Mouse (Mus musculus) midbrain, embryonic 12.5 days (tissue): ENCODE data around the gene Cux1. TPM values are rescaled to one million over a fixed set of nuclear protein-coding genes. Genes with fewer than 3 reads are reported as not detected.

ENCODE experiments used
- ATAC-seq: fragments of 200-750 bp; cut with Nextera tagmentation; 2 replicates; pipeline ENCODE4 v1.8.0; 2017; ENCODE audit warnings: low read depth, moderate TSS enrichment, moderate library complexity; ENCODE audit not compliant: low FRiP score
- H3K27ac ChIP-seq: fragments of 300-500 bp; sonication (generic); replicated peaks from 2 replicates; pipeline ENCODE4 v1.5.1; 2016; ENCODE audit warnings: mild to moderate bottlenecking
- H3K27me3 ChIP-seq: fragments of 300-500 bp; sonication (generic); 2 replicates; pipeline ENCODE4 v1.6.1; 2016; ENCODE audit warnings: mild to moderate bottlenecking
- H3K36me3 ChIP-seq: fragments of 300-500 bp; sonication (generic); 2 replicates; pipeline ENCODE4 v1.6.1; 2016
- H3K4me1 ChIP-seq: fragments of 300-500 bp; sonication (generic); 2 replicates; pipeline ENCODE4 v1.6.1; 2016
- H3K4me2 ChIP-seq: fragments of 300-500 bp; sonication (generic); replicated peaks from 2 replicates; pipeline ENCODE4 v1.6.1; 2016; ENCODE audit warnings: mild to moderate bottlenecking, moderate library complexity
- H3K4me3 ChIP-seq: fragments of 300-500 bp; sonication (generic); 2 replicates; pipeline ENCODE4 v1.5.1; 2016; ENCODE audit warnings: mild to moderate bottlenecking
- H3K9ac ChIP-seq: fragments of 300-500 bp; sonication (generic); replicated peaks from 2 replicates; pipeline ENCODE4 v1.6.1; 2016; ENCODE audit warnings: mild to moderate bottlenecking, moderate library complexity
- H3K9me3 ChIP-seq: fragments of 300-500 bp; sonication (generic); 2 replicates; pipeline ENCODE4 v1.6.1; 2016; ENCODE audit warnings: mild to moderate bottlenecking
- WGBS: fragments of 180-500 bp; shearing (Covaris S2); methylation state at CpG from one replicate; pipeline ENCODE4 v1.1.7; 2016; 5-methylcytosine and 5-hydroxymethylcytosine counted together
- polyA plus RNA-seq: library from polyadenylated mRNA; unstranded; fragments of >200 nt; fragmentation: Nextera tagmentation; extraction: Ambion mirVana; gene quantifications from 2 replicates; pipeline ENCODE4 v1.2.1, GENCODE M21; 2016

Gene Cux1
- polyA plus RNA-seq, 1 experiment from 2014 or later, result 150 TPM

- under 1% methylated on average over 32 of the region's 32 CpGs for WGBS
- H3K4me3 ChIP-seq, result peak overlapping the region; percentile 85
- peaks cover 39% of the 10 kb centered on the region for H3K4me1 ChIP-seq
- peak overlapping the region; percentile 93 for H3K9ac ChIP-seq
- peak overlapping the region; percentile 97 for H3K4me2 ChIP-seq
- H3K36me3 ChIP-seq, result no peaks in the 10 kb centered on the region
- H3K27ac ChIP-seq, result peak overlapping the region; percentile 97
- H3K27me3 ChIP-seq, result peaks cover 23% of the 10 kb centered on the region
- H3K9me3 ChIP-seq, result no peaks in the 10 kb centered on the region
- ATAC-seq, result no peak
Observed at GRCm38 (mm10) chr5:136565311-136565811, 1.9 kb downstream of the Cux1 start.

- no peak overlapping the region for H3K27ac ChIP-seq
- 45% methylated on average over 11 of the region's 11 CpGs for WGBS
- no peak for ATAC-seq
Observed at GRCm38 (mm10) chr5:136564613-136565299, 2.5 kb downstream of the Cux1 start.

GRCm38 (mm10) chr5:136563996-136564395, 3.3 kb downstream of the Cux1 start:
- peaks cover 37% of the 10 kb centered on the region for H3K4me1 ChIP-seq
- H3K4me2 ChIP-seq, result peak overlapping the region; percentile 97
- H3K4me3 ChIP-seq, result no peak overlapping the region

More at GRCm38 (mm10) chr5:136564613-136565299, 2.5 kb downstream of the Cux1 start:
- H3K9me3 ChIP-seq, result no peaks in the 10 kb centered on the region
- H3K4me3 ChIP-seq, result peak overlapping the region; percentile 85
- peak overlapping the region; percentile 97 for H3K4me2 ChIP-seq
- H3K36me3 ChIP-seq, result no peaks in the 10 kb centered on the region
- H3K27me3 ChIP-seq, result peaks cover 17% of the 10 kb centered on the region
- H3K4me1 ChIP-seq, result peaks cover 39% of the 10 kb centered on the region
- H3K9ac ChIP-seq, result peak overlapping the region; percentile 93

GRCm38 (mm10) chr5:136563104-136563503, 4.2 kb downstream of the Cux1 start:
- Histone ChIP-seq H3K27me3 (0 out of 2 replicates have a peak, but pooled peaks cover 6% of the 10 kb centered on the region), H3K4me1 (peaks cover 30% of the 10 kb centered on the region), H3K9ac (no peak overlapping the region), H3K27ac (no peak overlapping the region), H3K4me2 (no peak overlapping the region), H3K36me3 (no peaks in the 10 kb centered on the region), H3K4me3 (no peak overlapping the region), H3K9me3 (no peaks in the 10 kb centered on the region)
- WGBS, result 58% methylated on average over 4 of the region's 4 CpGs
- no peak for ATAC-seq

More at GRCm38 (mm10) chr5:136563996-136564395, 3.3 kb downstream of the Cux1 start:
- WGBS, result 56% methylated on average over 3 of the region's 3 CpGs
- Histone ChIP-seq H3K27ac (no peak overlapping the region), H3K9ac (no peak overlapping the region), H3K9me3 (no peaks in the 10 kb centered on the region), H3K27me3 (peaks cover 13% of the 10 kb centered on the region; the same call in 1 of the 2 replicates), H3K36me3 (no peaks in the 10 kb centered on the region)
- ATAC-seq, result no peak

DNA sequence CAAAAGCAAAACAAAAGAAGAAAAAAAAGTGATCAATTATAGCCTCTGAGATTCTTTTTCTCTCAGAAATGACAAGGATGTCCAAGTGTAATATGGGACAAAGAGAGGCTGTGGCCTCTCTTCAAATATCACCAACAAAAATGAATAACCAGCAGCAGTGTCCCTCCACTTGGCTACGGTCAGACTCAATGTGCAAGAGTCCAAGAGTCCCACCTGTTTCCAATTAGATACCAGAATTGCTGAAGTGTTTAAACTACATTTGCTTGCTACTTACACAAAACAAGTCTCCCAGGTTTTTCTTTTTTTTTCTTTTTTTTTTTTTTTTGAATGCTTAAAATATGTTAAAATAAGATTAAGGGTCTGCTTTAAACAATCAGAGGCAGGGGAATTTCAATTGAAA, 5.1 kb downstream of the Cux1 start:
- ATAC-seq, result no peak
- H3K4me3 ChIP-seq, result no peak overlapping the region
- 82% methylated on average over 1 of the region's 1 CpGs for WGBS
- no peaks in the 10 kb centered on the region for H3K9me3 ChIP-seq
- no peaks in the 10 kb centered on the region for H3K36me3 ChIP-seq
- H3K27me3 ChIP-seq, result no peaks in the 10 kb centered on the region
- H3K4me1 ChIP-seq, result peaks cover 25% of the 10 kb centered on the region
- H3K9ac ChIP-seq, result no peak overlapping the region
- H3K27ac ChIP-seq, result no peak overlapping the region
- H3K4me2 ChIP-seq, result no peak overlapping the region

GRCm38 (mm10) chr5:136561641-136562040, 5.6 kb downstream of the Cux1 start:
- no peak overlapping the region for H3K4me3 ChIP-seq
- H3K9me3 ChIP-seq, result no peaks in the 10 kb centered on the region
- no peak overlapping the region for H3K27ac ChIP-seq
- ATAC-seq, result no peak
- H3K9ac ChIP-seq, result no peak overlapping the region
- no peaks in the 10 kb centered on the region for H3K27me3 ChIP-seq
- H3K4me2 ChIP-seq, result no peak overlapping the region
- H3K4me1 ChIP-seq, result peaks cover 27% of the 10 kb centered on the region
- H3K36me3 ChIP-seq, result no peaks in the 10 kb centered on the region
- WGBS, result 89% methylated on average over 1 of the region's 1 CpGs

DNA sequence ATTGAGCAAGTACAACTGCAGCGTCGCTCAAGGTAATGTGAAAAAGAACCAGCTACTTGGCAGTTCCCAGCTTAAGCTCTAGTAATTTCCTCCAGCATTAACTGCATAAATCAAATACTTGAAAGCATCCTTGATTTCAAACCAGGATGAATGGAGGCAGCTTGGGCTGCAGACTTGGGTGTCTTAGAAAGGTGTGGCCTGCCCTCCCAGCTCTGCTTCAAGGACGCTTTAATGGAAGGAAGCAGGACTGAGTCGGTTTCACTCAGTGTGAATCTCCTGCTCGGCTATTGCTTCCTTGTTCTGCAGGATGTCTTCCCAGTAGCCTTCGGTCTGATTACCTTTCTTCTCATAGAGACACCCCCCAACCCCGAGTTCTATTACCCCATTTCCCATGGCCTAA, 6.6 kb downstream of the Cux1 start:
- Histone ChIP-seq H3K4me3 (no peak overlapping the region), H3K9ac (no peak overlapping the region), H3K27me3 (no peaks in the 10 kb centered on the region), H3K27ac (no peak overlapping the region), H3K4me2 (no peak overlapping the region), H3K4me1 (peaks cover 37% of the 10 kb centered on the region), H3K9me3 (no peaks in the 10 kb centered on the region), H3K36me3 (no peaks in the 10 kb centered on the region)
- WGBS, result 76% methylated on average over 7 of the region's 7 CpGs
- no peak for ATAC-seq

- H3K9me3 ChIP-seq, result no peaks in the 10 kb centered on the region
- H3K9ac ChIP-seq, result no peak overlapping the region
- H3K4me2 ChIP-seq, result no peak overlapping the region
- H3K27me3 ChIP-seq, result no peaks in the 10 kb centered on the region
- ATAC-seq, result no peak
- no peak overlapping the region for H3K4me3 ChIP-seq
- no peaks in the 10 kb centered on the region for H3K36me3 ChIP-seq
- no peak overlapping the region for H3K27ac ChIP-seq
- WGBS, result 90% methylated on average over 4 of the region's 4 CpGs
- H3K4me1 ChIP-seq, result peaks cover 26% of the 10 kb centered on the region
Observed at GRCm38 (mm10) chr5:136557446-136557845, 9.8 kb downstream of the Cux1 start.

- 89% methylated on average over 14 of the region's 14 CpGs for WGBS
- Histone ChIP-seq H3K27ac (no peak overlapping the region; the same call in 1 of the 2 replicates), H3K4me3 (no peak overlapping the region), H3K4me2 (no peak overlapping the region), H3K4me1 (peaks cover 34% of the 10 kb centered on the region), H3K27me3 (no peaks in the 10 kb centered on the region), H3K9ac (no peak overlapping the region), H3K36me3 (no peaks in the 10 kb centered on the region), H3K9me3 (no peaks in the 10 kb centered on the region)
- no peak for ATAC-seq
Observed at GRCm38 (mm10) chr5:136556328-136557262, 10.7 kb downstream of the Cux1 start.

GRCm38 (mm10) chr5:136555703-136556102, 11.6 kb downstream of the Cux1 start:
- Histone ChIP-seq H3K36me3 (no peaks in the 10 kb centered on the region), H3K27ac (no peak overlapping the region), H3K27me3 (no peaks in the 10 kb centered on the region), H3K4me1 (peaks cover 40% of the 10 kb centered on the region), H3K4me2 (no peak overlapping the region), H3K9me3 (no peaks in the 10 kb centered on the region), H3K4me3 (no peak overlapping the region), H3K9ac (no peak overlapping the region)
- WGBS, result 64% methylated on average over 5 of the region's 5 CpGs
- no peak for ATAC-seq

DNA sequence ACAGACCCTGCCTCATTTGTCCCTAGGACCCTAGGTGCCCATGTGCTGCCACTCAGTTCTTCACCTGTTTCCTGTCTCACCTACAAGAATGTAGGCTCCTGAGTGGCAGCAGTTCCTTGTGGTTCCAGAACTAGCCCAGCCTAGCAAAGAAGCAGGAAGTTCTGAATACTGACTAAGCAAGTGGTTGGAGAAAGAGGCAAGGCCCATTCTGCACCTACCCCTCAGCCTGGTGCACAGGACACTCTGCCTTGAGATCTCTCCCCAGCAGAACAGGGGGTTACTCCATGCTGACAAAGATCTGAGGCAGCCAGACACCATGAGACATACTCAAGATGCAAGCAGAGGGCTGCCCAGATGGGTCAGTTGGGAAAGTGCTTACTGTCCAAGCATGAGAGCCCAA, 14.5 kb downstream of the Cux1 start:
- Histone ChIP-seq H3K9ac (no peak overlapping the region), H3K36me3 (no peaks in the 10 kb centered on the region), H3K27ac (no peak overlapping the region), H3K4me2 (no peak overlapping the region), H3K9me3 (no peaks in the 10 kb centered on the region), H3K27me3 (no peaks in the 10 kb centered on the region), H3K4me1 (peaks cover 55% of the 10 kb centered on the region), H3K4me3 (no peak overlapping the region)
- ATAC-seq, result no peak

GRCm38 (mm10) chr5:136552093-136552492, 15.2 kb downstream of the Cux1 start:
- Histone ChIP-seq H3K9ac (no peak overlapping the region), H3K4me1 (peaks cover 55% of the 10 kb centered on the region), H3K27me3 (no peaks in the 10 kb centered on the region), H3K36me3 (no peaks in the 10 kb centered on the region), H3K9me3 (no peaks in the 10 kb centered on the region), H3K27ac (no peak overlapping the region), H3K4me3 (no peak overlapping the region), H3K4me2 (no peak overlapping the region)
- no peak for ATAC-seq
- WGBS, result 84% methylated on average over 3 of the region's 3 CpGs
